Mouse (Mus musculus): ENCODE measurements at regions not wholly inside any gene's neighbourhood (a gene's known extent, or its start where the extent isn't known, plus 50 kb on each side); places are given as distances from the start of the nearest gene placed in this dataset.

DNA sequence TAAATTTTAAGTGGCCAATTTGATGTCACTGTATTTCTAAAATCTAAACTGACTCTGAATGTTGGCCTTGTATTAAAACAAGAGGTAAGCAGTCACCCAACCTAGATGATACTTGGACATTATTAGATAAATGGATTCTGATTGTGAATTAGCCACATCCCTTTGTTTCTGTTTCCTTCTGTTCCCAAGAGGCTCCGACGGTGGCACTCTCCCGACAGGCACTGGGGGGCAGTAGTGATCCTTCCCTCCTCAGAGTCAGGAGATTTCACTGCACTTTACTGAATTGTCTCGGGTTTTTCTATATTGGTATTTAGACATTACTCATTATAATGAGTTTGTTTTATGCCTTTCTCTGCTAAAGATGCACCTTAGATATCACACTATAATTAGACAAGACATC, 370.4 kb downstream of the Cdh9 start:
- Histone ChIP-seq H3K79me2 (ENCODE audit: control insufficient read depth, insufficient read depth, low read length, poor library complexity) (no peaks in the 10 kb centered on the region), H3K4me1 (ENCODE audit: control insufficient read depth in 1 of 2, insufficient read depth in 2 of 2, low read length in 2 of 2) (peaks cover 0 to 6% of the 10 kb centered on the region in 2 experiments; a peak in 1 of 4 replicates), H3K4me3 (ENCODE audit: control insufficient read depth in 1 of 2, insufficient read depth in 1 of 2, low read depth in 2 of 2, low read length in 2 of 2) (peak overlapping the region; percentile 43 to 81), H3K27me3 (ENCODE audit: control insufficient read depth in 1 of 2, insufficient read depth in 2 of 2, low read length in 2 of 2) (no peaks in the 10 kb centered on the region), H3K27ac (ENCODE audit: control insufficient read depth, low read depth, low read length) (no peak overlapping the region), H3K9me3 (replicated peaks; ENCODE audit: insufficient read depth, low read length) (no peaks in the 10 kb centered on the region), H3K36me3 (ENCODE audit: control insufficient read depth in 1 of 2, insufficient read depth in 2 of 2, low read length in 2 of 2) (peaks cover 0 to 10% of the 10 kb centered on the region in 2 experiments; a peak in 2 of 4 replicates), H3K9ac (ENCODE audit: control insufficient read depth, low read depth, low read length, poor library complexity, severe bottlenecking) (peak overlapping the region; percentile 44; the same call in 1 of the 2 replicates)
- TF ChIP-seq ETS1 (IDR thresholded peaks at IDR 0.05; ENCODE audit: low read depth, low read length) (0 out of 2 replicates have a peak, but pooled peaks have one; percentile 28), MAFK (IDR thresholded peaks at IDR 0.05; ENCODE audit: borderline replicate concordance, low read depth, low read length) (no peak), TCF12 (IDR thresholded peaks at IDR 0.05; ENCODE audit: low read depth, low read length) (peak; percentile 44), POLR2A (IDR thresholded peaks at IDR 0.05; ENCODE audit: control insufficient read depth in 1 of 2, insufficient read depth in 1 of 2, low read depth in 1 of 2, low read length in 2 of 2, poor library complexity in 1 of 2) (no peak), GATA1 (IDR thresholded peaks at IDR 0.05; ENCODE audit: low read depth, low read length) (no peak; the same call in 1 of the 2 replicates), SIN3A (IDR thresholded peaks at IDR 0.05; ENCODE audit: low read length) (peak; percentile 57; the same call in 1 of the 2 replicates), CHD1 (IDR thresholded peaks at IDR 0.05; ENCODE audit: low read depth, low read length) (no peak), BHLHE40 (IDR thresholded peaks at IDR 0.05; ENCODE audit: borderline replicate concordance, low read depth, low read length) (0 out of 2 replicates have a peak, but pooled peaks have one; percentile 51), MYB (IDR thresholded peaks at IDR 0.05; ENCODE audit: low read depth, low read length) (no peak), GABPA (IDR thresholded peaks at IDR 0.05; ENCODE audit: low read depth, low read length) (no peak), ZMIZ1 (IDR thresholded peaks at IDR 0.05; ENCODE audit: low read depth, low read length) (no peak), POLR2AphosphoS5 (IDR thresholded peaks at IDR 0.05; ENCODE audit: borderline replicate concordance, low read depth, low read length) (no peak), USF2 (IDR thresholded peaks at IDR 0.05; ENCODE audit: borderline replicate concordance in 1 of 2, insufficient read depth in 1 of 2, low read depth in 1 of 2, low read length in 2 of 2) (no peak), MEF2A (IDR thresholded peaks at IDR 0.05; ENCODE audit: extremely low read depth, insufficient replicate concordance, low read depth, low read length, poor library complexity, severe bottlenecking) (no peak), KAT2A (conservative IDR thresholded peaks at IDR 0.05; ENCODE audit: low read depth, low read length) (no peak), MXI1 (IDR thresholded peaks at IDR 0.05; ENCODE audit: low read depth, low read length) (0 out of 2 replicates have a peak, but pooled peaks have one; percentile 33), RCOR1 (IDR thresholded peaks at IDR 0.05; ENCODE audit: low read depth, low read length) (no peak), EP300 (IDR thresholded peaks at IDR 0.05; ENCODE audit: low read depth in 1 of 2, low read length in 2 of 2) (peak; percentile 28 to 37; a peak in 3 of 4 replicates), ZC3H11A (IDR thresholded peaks at IDR 0.05; ENCODE audit: low read depth, low read length) (peak; percentile 97), E2F4 (IDR thresholded peaks at IDR 0.05; ENCODE audit: borderline replicate concordance, low read depth, low read length) (no peak), NELFE (IDR thresholded peaks at IDR 0.05; ENCODE audit: low read depth, low read length) (no peak), ZKSCAN1 (IDR thresholded peaks at IDR 0.05; ENCODE audit: low read depth, low read length) (no peak), MAX (IDR thresholded peaks at IDR 0.05; ENCODE audit: low read length) (no peak), UBTF (IDR thresholded peaks at IDR 0.05; ENCODE audit: borderline replicate concordance, insufficient read depth, low read depth, low read length) (no peak), JUND (IDR thresholded peaks at IDR 0.05; ENCODE audit: low read depth, low read length) (0 out of 2 replicates have a peak, but pooled peaks have one; percentile 15), CTCF (IDR thresholded peaks at IDR 0.05 in 2 of 3, conservative IDR thresholded peaks at IDR 0.05 in 1 of 3; ENCODE audit: control insufficient read depth in 1 of 3, insufficient read depth in 1 of 3, low read depth in 2 of 3, low read length in 3 of 3, poor library complexity in 1 of 3, severe bottlenecking in 1 of 3) (peak; percentile 88 to 96 (median 94)), HCFC1 (IDR thresholded peaks at IDR 0.05; ENCODE audit: low read depth, low read length) (0 out of 2 replicates have a peak, but pooled peaks have one; percentile 20), MYC (IDR thresholded peaks at IDR 0.05; ENCODE audit: low read depth, low read length) (no peak), SMC3 (IDR thresholded peaks at IDR 0.05; ENCODE audit: low read depth, low read length) (peak; percentile 97), RAD21 (IDR thresholded peaks at IDR 0.05; ENCODE audit: low read depth, low read length) (peak; percentile 99), ZNF384 (IDR thresholded peaks at IDR 0.05; ENCODE audit: low read depth, low read length) (peak; percentile 58; the same call in 1 of the 2 replicates), USF1 (IDR thresholded peaks at IDR 0.05; ENCODE audit: low read depth, low read length) (no peak), TBP (IDR thresholded peaks at IDR 0.05; ENCODE audit: low read depth, low read length) (no peak), ELF1 (IDR thresholded peaks at IDR 0.05; ENCODE audit: low read depth, low read length) (peak; percentile 20; the same call in 1 of the 2 replicates), POLR2AphosphoS2 (IDR thresholded peaks at IDR 0.05; ENCODE audit: low read length) (no peak)
- DNase-seq (ENCODE audit: low read depth, low spot score): peak; percentile 92
